Mouse (Mus musculus) lung, embryonic 14.5 days (tissue): ENCODE data around the gene Ybx3. TPM values are rescaled to one million over a fixed set of nuclear protein-coding genes. Genes with fewer than 3 reads are reported as not detected.

Source experiments
- ATAC-seq: fragments of 200-750 bp; cut with Nextera tagmentation; 2 replicates; pipeline ENCODE4 v1.8.0; 2017; ENCODE audit warnings: mild to moderate bottlenecking, moderate TSS enrichment, moderate library complexity; ENCODE audit not compliant: insufficient read depth
- DNase-seq: peaks from one replicate; pipeline ENCODE4 v3.0.0-alpha.2; 2015
- H3K27ac ChIP-seq: fragments of 300-500 bp; sonication (generic); 2 replicates; pipeline ENCODE4 v1.5.1; 2014; ENCODE audit warnings: low read depth, mild to moderate bottlenecking, moderate library complexity
- H3K27me3 ChIP-seq: fragments of 300-500 bp; sonication (generic); 2 replicates; pipeline ENCODE4 v1.6.1; 2014; ENCODE audit warnings: low read length, control low read depth; ENCODE audit not compliant: insufficient read depth
- H3K36me3 ChIP-seq: fragments of 300-500 bp; sonication (generic); 2 replicates; pipeline ENCODE4 v1.6.1; 2014; ENCODE audit warnings: control low read depth; ENCODE audit not compliant: insufficient read depth
- H3K4me1 ChIP-seq: fragments of 300-500 bp; sonication (generic); 2 replicates; pipeline ENCODE4 v1.6.1; 2014; ENCODE audit warnings: antibody characterized with exemption, control low read depth; ENCODE audit not compliant: insufficient read depth
- H3K4me2 ChIP-seq: fragments of 300-500 bp; sonication (generic); 2 replicates; pipeline ENCODE4 v1.6.1; 2014; ENCODE audit warnings: mild to moderate bottlenecking
- H3K4me3 ChIP-seq: fragments of 300-500 bp; sonication (generic); 2 replicates; pipeline ENCODE4 v1.5.1; 2014; ENCODE audit warnings: low read depth, low read length
- H3K9ac ChIP-seq: fragments of 300-500 bp; sonication (generic); 2 replicates; pipeline ENCODE4 v1.6.1; 2014
- H3K9me3 ChIP-seq: fragments of 300-500 bp; sonication (generic); 2 replicates; pipeline ENCODE4 v1.6.1; 2016; ENCODE audit warnings: low read depth, low read length, control low read depth
- CTCF ChIP-seq: IDR thresholded peaks from 2 replicates; pipeline ENCODE4 v1.5.1; 2016; ENCODE audit warnings: antibody characterized with exemption, low read depth
- WGBS: fragments of 180-500 bp; shearing (Covaris S2); extraction: QIAGEN DNeasy Blood & Tissue Kit; methylation state at CpG from one replicate; pipeline ENCODE4 v1.1.7; 2014; 5-methylcytosine and 5-hydroxymethylcytosine counted together
- polyA plus RNA-seq: library from polyadenylated mRNA; unstranded; fragments of >200 nt; fragmentation: Nextera tagmentation; extraction: Ambion mirVana; gene quantifications from 2 replicates; pipeline ENCODE4 v1.2.1, GENCODE M21; 2014

The Ybx3 gene
- polyA plus RNA-seq, 1 experiment from 2014 or later, result 65.1 TPM

DNA sequence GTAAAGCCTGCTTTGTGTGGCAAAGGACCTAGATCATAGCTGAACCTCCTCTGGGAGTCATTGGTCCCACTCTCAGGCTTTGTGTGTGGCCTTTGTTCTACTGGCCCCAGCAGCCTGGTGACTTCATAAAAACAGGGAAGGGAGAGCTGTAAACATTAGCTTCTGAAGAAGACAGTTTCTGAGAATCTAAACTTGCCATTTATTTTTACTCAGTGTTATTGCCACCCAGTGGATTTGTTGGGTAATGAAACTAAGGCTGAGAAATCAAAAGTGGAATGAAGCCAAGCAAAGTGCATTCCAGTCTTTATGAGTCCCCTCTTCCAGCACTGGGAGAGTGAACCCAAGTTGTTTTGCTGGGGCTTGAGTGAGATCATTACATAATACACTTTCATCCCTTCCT lies 30.5 kb upstream of the Ybx3 start:
- H3K27ac ChIP-seq, result no peak overlapping the region
- H3K27me3 ChIP-seq, result no peaks in the 10 kb centered on the region
- H3K4me1 ChIP-seq, result no peaks in the 10 kb centered on the region
- no peaks in the 10 kb centered on the region for H3K36me3 ChIP-seq
- ATAC-seq, result peak; percentile 89
- peak; percentile 91 for DNase-seq
- no peak overlapping the region for H3K4me2 ChIP-seq
- no peak overlapping the region for H3K4me3 ChIP-seq
- H3K9me3 ChIP-seq, result no peaks in the 10 kb centered on the region
- H3K9ac ChIP-seq, result no peak overlapping the region
- peak; percentile 69 for TF ChIP-seq CTCF

- WGBS, result 42% methylated on average over 6 of the region's 6 CpGs
- Histone ChIP-seq H3K4me1 (no peaks in the 10 kb centered on the region), H3K4me2 (no peak overlapping the region), H3K9me3 (no peaks in the 10 kb centered on the region), H3K36me3 (no peaks in the 10 kb centered on the region), H3K9ac (no peak overlapping the region), H3K27ac (no peak overlapping the region; the same call in 1 of the 2 replicates), H3K27me3 (no peaks in the 10 kb centered on the region), H3K4me3 (no peak overlapping the region)
- DNase-seq (peak; percentile 49), ATAC-seq (peak; percentile 47; the same call in 1 of the 2 replicates)
- TF ChIP-seq CTCF, result no peak
Observed at GRCm38 (mm10) chr6:131411116-131411843, 23.0 kb upstream of the Ybx3 start.

DNA sequence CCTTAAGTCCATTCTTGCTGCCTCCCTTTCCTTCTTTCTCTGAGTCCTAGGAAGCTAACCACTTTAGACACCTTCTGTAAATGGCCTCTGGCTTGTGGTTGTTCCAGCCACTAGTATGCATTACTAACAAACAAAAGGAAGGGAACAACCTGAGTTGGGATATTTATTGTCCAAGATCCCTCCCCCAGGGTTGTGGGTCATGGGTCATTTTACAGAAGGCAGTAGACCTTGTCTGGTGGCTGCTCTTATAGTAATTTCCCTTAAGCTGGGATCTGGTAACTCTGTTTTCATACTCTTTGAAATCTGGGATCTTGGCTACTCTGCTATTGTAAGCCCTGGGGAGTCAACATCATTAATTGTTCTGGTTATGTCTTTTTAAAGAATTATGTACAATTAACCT lies 18.7 kb upstream of the Ybx3 start:
- Histone ChIP-seq H3K4me2 (no peak overlapping the region), H3K27ac (no peak overlapping the region), H3K36me3 (no peaks in the 10 kb centered on the region), H3K9me3 (no peaks in the 10 kb centered on the region), H3K9ac (no peak overlapping the region), H3K27me3 (no peaks in the 10 kb centered on the region), H3K4me3 (no peak overlapping the region), H3K4me1 (no peaks in the 10 kb centered on the region)
- ATAC-seq, result no peak
- TF ChIP-seq CTCF, result no peak
- DNase-seq, result no peak

GRCm38 (mm10) chr6:131405896-131406295 lies 17.6 kb upstream of the Ybx3 start:
- DNase-seq (no peak), ATAC-seq (no peak)
- TF ChIP-seq CTCF, result no peak
- Histone ChIP-seq H3K4me1 (no peaks in the 10 kb centered on the region), H3K9me3 (no peaks in the 10 kb centered on the region), H3K4me2 (no peak overlapping the region), H3K9ac (no peak overlapping the region), H3K27me3 (no peaks in the 10 kb centered on the region), H3K27ac (no peak overlapping the region), H3K36me3 (no peaks in the 10 kb centered on the region), H3K4me3 (no peak overlapping the region)
- 14% methylated on average over 2 of the region's 2 CpGs for WGBS

- no peak overlapping the region for H3K4me2 ChIP-seq
Observed at GRCm38 (mm10) chr6:131405174-131405573, 16.9 kb upstream of the Ybx3 start.

GRCm38 (mm10) chr6:131404260-131404659 lies 16.0 kb upstream of the Ybx3 start:
- Histone ChIP-seq H3K9ac (no peak overlapping the region), H3K36me3 (no peaks in the 10 kb centered on the region), H3K27me3 (no peaks in the 10 kb centered on the region), H3K4me1 (no peaks in the 10 kb centered on the region), H3K27ac (no peak overlapping the region), H3K4me2 (no peak overlapping the region), H3K9me3 (no peaks in the 10 kb centered on the region), H3K4me3 (no peak overlapping the region)
- no peak for TF ChIP-seq CTCF
- DNase-seq, result no peak
- WGBS, result 68% methylated on average over 3 of the region's 3 CpGs
- no peak for ATAC-seq

More at GRCm38 (mm10) chr6:131405174-131405573, 16.9 kb upstream of the Ybx3 start:
- no peaks in the 10 kb centered on the region for H3K4me1 ChIP-seq
- no peak overlapping the region for H3K9ac ChIP-seq
- H3K27ac ChIP-seq, result no peak overlapping the region
- no peak for TF ChIP-seq CTCF
- H3K9me3 ChIP-seq, result no peaks in the 10 kb centered on the region
- WGBS, result 74% methylated on average over 4 of the region's 4 CpGs
- DNase-seq, result no peak
- ATAC-seq, result no peak
- H3K27me3 ChIP-seq, result no peaks in the 10 kb centered on the region
- no peak overlapping the region for H3K4me3 ChIP-seq
- no peaks in the 10 kb centered on the region for H3K36me3 ChIP-seq

DNA sequence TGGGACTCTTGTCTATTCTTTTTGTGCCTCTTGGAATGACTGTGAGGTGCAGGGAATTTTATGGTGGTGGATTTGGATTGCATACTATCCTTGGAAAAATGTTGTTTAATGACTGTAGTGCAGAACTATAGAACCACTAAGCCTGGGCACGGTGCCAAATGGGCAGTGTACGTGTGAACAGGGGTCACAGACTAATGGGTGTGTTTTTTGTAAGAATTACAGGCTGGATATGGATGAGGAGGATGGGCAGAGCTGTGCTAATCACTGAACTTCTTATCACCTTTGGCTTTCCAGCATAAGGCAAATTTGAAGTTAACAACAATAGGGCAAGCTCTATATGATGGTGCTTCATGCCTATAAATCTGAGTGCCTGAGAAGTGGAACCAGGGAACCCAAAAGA lies 14.8 kb upstream of the Ybx3 start:
- no peak overlapping the region for H3K9ac ChIP-seq
- no peak overlapping the region for H3K27ac ChIP-seq
- WGBS, result 38% methylated on average over 2 of the region's 2 CpGs
- ATAC-seq (no peak), DNase-seq (peak; percentile 52)
- TF ChIP-seq CTCF, result no peak
- H3K9me3 ChIP-seq, result no peaks in the 10 kb centered on the region
- no peak overlapping the region for H3K4me2 ChIP-seq
- H3K4me1 ChIP-seq, result no peaks in the 10 kb centered on the region
- no peak overlapping the region for H3K4me3 ChIP-seq
- H3K27me3 ChIP-seq, result no peaks in the 10 kb centered on the region
- H3K36me3 ChIP-seq, result no peaks in the 10 kb centered on the region
